Mouse (Mus musculus) gastrocnemius, postnatal 10 days (tissue): ENCODE measurements around the gene Vtn. TPM values are rescaled to one million over a fixed set of nuclear protein-coding genes. Genes with fewer than 3 reads are reported as not detected.

Source experiments
- DNase-seq: peaks from one replicate; pipeline ENCODE4 v3.0.0; 2021; ENCODE audit warnings: mixed read lengths
- total RNA-seq, 2 experiments: library from RNA; stranded (reverse); gene quantifications; 2 replicates each; pipeline ENCODE4 v1.2.3; 2021

The Vtn gene
- total RNA-seq, 2 experiments from 2014 or later, result 29.8 to 39.0 TPM

DNA sequence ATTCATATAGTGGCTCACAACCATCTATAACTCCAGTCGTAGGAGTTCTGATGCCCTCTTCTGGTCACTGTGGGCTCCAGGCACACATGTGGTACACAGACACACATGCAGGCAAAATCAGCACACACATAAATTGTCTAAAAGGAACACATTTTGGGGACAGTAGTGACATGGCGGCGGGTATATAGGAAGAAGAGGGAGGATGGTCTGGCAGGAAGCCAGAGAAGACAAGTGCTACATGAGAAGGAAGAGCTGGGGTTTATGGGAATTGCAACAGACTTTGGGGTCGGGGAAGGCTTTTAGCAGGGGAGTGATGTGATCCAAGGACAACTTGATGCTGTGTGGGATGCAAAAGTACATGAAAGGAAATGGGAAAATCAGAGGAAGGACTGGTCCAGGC is 35.6 kb downstream of the Vtn start:
- no peak for DNase-seq

DNA sequence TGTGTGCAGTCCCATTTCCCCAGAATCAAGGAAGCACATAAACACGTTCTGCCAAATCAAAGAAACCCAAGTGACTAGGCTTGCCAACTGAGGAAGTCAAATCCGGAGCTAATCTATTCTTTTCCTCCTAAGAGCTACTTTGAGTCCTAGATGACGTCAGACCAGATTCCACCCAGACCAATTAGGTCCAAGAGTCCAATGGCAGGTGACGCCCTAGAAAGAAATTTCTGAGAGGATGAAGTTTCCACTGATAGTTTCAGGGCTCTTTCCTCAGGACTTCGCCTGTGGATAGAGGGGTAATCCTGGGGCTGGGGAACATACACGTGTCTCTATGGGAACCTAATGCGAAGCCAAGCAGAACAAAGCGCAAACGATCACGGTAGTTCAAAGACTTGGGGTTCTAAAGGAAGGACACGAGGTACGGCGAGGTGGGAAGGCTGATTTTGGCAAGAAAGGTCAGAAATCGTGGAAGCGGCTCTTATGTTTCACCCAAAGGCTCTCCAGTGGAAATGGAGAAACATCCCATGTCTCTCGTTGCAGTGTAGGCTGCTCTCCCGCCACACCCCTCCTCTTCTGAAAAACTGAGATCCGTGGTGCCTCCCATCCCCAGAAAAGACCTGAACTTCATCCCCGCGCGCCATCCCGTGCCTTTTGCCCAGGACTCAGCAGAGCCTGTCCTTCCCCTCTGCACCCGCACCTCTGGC is 36.6 kb downstream of the Vtn start:
- no peak for DNase-seq

DNA sequence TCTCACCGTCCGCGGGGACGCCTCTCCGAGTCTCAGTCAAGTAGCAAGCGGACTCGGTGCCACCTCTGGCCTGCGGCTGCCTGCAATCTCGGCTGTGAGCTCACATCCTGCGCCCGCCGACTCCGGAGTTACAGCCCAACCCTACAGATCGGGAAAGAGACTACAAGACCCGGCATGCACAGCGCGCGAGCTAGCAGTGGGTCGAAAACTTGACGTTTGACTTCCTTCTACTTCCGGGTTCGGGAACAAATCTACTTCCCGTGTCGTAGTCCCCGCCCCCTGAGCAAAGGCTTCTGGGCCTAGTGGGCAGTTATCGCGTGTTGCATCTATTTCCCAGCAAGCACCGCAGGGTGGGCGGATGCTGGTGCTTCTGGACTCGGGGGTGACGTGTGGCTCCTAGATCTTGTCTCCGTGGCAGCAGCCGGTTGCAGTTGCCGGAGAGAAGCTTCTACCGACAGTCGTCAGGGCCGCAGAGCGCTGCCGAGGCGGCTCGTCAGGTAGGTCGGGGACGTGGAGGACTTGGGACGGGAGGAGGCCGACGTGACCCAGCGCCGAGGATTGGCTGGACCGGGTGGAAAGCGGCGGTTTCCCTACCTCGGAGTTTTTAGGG is 37.3 kb downstream of the Vtn start, which contains the start of the genes Tnfaip1 and Ift20:
Tnfaip1 (minus strand) TSS at position 253 of the 610 bp plus-strand sequence.
Ift20 (plus strand) TSS at position 282 of the 610 bp plus-strand sequence.
- DNase-seq, result peak; percentile 90

DNA sequence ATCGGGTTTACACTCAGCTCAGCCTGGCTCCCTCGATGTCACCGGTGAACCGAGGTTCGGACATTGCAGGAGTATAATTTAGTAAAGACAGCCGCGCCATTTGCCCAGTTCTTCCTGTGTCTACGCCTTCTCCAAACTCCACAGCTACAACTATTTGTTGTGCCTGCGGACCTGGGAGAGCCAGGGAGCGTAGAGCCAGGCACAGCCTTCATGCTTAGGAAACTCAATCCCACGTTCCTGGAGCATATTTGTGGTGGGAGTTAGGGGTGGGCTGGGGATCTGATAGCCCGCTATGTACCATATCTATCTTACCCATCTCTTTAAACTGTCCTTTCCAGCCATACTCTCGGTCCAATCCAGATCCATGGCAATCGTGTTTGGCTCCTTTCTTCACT is 37.8 kb downstream of the Vtn start:
- no peak for DNase-seq

DNA sequence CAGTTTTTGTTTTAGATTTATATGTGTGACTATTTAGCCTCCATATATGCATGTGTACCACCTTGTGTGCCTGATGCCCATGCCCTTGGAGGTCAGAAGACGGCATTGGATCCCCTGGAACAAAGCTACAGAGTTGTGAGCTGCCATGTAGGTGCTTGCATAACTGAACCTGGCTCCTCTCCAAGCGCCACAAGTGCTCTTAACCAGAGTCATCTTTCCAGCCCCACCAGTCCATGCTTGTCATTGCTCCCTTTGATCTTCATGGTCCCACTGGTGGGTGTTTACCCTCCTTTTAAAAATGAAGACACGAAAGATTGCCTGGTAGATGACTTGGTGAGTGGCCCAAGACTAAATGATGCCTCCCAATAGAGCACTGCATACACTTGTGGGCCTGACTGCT is 41.5 kb downstream of the Vtn start:
- DNase-seq, result no peak

DNA sequence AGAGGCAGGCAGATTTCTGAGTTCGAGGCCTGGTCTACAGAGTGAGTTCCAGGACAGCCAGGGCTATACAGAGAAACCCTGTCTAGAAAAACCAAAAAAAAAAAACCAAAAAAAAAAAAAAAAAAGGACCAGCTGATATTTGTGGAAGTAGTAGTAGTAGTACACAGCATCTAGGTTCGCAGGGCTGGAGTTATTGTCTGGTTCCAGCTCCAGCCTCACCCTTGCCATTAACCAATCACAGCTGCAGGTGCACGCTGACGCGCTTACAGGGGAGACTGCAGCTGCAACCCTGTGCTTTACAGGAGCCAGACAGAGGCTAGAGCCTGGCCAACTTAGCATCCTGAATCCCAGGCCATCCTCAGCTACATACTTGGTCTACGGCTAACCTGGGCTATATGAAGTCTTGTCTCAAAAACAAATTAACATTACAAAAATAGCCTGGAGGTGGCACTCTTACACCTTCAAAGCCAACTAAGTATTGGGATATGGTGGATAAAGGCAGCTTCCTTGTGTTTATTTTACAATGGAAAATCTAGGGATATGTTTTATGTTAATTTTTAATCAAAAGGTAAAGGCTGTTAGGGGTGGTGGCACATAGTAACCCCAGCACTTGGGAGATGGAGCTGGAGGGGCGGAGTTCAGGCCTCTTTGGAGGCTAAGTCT is 45.7 kb downstream of the Vtn start:
- no peak for DNase-seq

DNA sequence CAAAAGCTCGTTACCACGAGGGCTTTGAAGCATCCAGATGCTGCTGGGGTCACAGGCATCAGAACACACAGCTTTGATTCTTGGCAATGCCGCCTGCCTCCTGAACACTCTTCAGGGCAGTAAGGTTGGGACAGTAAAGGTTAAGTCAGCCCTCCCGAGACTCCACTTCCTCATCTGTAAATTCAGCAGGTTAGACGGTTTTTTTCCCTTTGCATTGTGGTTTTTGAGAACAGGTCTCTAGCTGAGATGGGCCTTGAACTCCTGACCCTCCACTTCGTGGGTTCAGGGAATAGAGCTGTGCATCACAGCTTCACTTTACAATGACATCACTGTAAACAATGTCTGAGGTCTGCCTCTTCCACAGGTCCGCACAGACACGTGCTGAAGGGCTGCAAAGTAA is 46.3 kb downstream of the Vtn start:
- no peak for DNase-seq

DNA sequence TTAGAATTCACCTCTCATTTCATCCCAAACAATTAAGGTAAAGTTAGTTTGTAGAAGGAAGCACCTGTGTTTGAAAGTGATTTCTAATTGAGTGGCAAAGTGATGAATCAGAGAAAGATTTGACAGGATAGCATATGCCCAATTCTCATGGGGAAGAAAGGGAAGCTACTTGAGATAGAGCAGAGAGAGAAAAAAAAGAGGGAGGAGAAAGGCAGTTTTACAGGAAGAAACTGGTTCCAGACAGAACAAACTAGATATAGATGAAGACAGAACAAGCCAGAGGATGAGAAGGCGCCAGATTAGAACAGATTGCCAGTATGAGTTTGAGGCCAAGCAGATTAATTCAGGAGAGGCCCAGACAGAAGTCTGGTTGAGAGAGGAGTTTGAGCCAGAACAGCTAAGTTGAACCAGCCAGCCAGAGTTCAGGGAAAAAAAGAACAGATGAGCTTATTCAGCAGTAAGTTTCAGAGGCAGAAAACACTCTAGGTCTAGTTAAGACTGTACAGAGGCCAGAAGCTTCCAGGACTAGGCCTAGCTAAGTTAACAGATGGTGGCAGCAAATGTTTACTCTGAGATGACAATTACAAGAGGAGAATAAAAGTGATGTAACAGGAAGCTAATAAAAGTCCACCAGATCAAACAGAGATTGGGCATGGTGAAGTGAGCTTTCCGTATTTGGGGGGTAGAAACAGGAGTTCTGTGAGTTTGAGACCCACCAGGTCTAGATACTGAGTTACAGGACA is 49.0 kb downstream of the Vtn start:
- no peak for DNase-seq

DNA sequence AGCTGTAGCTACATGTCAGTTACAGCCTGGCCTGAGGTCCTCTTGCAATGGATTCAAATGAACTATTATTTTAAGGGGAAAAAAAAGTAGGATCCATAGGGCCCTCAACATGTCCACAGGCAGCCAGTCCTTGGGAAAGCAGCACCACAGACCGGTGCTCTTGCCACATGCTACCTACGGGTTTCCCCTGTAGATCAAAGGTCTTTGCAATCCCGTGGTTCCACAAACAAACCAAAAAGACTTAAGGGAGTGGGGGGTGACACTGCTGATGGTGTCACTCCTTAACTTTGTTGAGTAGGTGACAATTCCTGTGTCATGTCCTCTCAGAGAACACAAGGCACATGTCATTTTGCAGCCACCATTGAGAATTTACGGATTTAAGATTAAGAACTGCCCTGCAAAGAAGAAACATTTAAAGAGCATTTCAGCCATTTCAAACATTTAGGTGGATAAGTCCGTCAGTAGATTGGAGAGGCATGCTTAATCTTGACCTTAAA is 50.6 kb downstream of the Vtn start:
- no peak for DNase-seq

DNA sequence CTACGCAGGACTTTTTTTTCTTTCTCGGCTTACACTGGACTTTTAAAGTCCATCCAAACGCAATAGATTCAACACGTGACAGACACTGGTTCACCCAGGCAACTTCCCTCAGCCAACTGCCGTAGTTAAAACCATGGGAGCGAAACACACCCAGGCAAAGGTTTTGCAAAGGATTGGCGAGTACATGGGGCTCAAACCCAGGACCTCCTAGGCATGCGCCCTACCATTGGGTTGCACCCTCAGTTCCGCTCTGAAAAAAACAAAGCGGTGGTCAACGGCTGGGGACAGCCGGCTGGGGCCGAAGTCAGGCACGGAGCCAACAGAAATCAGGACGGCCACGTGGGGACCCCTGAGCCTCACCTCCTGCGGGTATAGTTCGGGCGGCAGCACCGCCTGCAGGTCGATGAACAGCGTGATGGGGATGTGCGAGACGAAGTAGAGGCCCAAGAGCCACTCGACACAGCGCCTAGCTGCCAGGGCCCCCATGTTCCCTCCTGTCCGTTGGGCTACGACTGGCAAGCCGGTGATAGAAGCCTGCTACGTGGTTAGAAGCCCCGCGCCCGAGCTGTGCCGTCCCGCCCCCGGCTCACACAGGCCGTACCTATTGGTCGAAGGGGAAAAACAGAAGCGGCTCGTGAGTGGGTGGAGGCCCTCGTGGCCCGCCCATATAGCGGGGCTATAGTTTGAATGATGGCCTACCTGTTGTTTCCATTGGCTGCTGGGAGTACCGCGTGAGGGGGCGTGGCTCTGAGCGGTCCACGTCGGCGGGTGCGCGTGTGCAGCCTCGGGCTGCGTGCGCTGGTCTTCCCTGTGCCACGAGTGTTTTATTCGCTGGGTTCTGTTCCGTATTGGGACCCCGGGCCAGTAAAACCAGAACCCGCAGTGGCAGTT is 51.5 kb downstream of the Vtn start, which contains the start of gene Tmem97:
Tmem97 (minus strand) TSS at position 610 of the 891 bp plus-strand sequence.
- peak; percentile 89 for DNase-seq

DNA sequence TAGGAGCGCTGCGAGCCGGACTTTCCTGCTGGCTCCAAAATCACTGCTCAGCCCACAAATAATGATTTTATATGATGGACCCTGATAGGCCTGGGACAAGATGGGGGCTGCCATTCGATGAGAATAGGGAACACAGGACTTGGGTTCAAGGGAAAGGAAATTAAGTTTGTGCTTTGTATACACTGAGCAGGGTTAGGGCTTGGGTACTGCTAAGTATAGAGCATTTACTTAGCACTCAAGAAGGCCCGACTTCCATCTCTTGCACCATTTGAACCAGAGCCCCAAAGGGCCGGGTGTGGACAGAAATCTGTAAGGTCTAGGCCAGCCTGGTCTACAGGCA is 52.1 kb downstream of the Vtn start:
- DNase-seq, result no peak

Other genes starting within 250 kb of the Vtn start
- gene 2610507B11Rik, start 237.3 kb upstream of the Vtn start, total RNA-seq, result 100 to 1,000 TPM; 136 to 138 TPM
- gene BC030499, start 208.2 kb upstream of the Vtn start, total RNA-seq, result under 1 TPM; 0.36 to 0.59 TPM
- 10 to 100 TPM in 1 of 2 experiments, 1 to 10 TPM in 1; 7.1 to 11.3 TPM for gene Spag5, start 197.6 kb upstream of the Vtn start, total RNA-seq
- gene Aldoc, start 176.1 kb upstream of the Vtn start, total RNA-seq, result 1 to 10 TPM; 1.9 to 2.0 TPM
- gene Pigs, start 170.7 kb upstream of the Vtn start, total RNA-seq, result 10 to 100 TPM; 24.9 to 25.5 TPM
- 10 to 100 TPM; 26.2 to 28.4 TPM for gene Unc119, start 155.6 kb upstream of the Vtn start, total RNA-seq
- not detected for gene Foxn1, start 112.5 kb upstream of the Vtn start, total RNA-seq
- gene Slc13a2, start 76.9 kb upstream of the Vtn start, total RNA-seq, result not detected
- 1 to 10 TPM; 1.6 to 2.8 TPM for gene Slc46a1, start 33.4 kb upstream of the Vtn start, total RNA-seq
- 1 to 10 TPM; 1.2 to 1.7 TPM for gene Sarm1, start 1.3 kb upstream of the Vtn start, total RNA-seq
- gene Sebox, start 4.4 kb downstream of the Vtn start, total RNA-seq, result not detected
- gene Tmem199, start 13.1 kb downstream of the Vtn start, total RNA-seq, result 10 to 100 TPM; 14.2 to 16.3 TPM
- 100 to 1,000 TPM in 1 of 2 experiments, 10 to 100 TPM in 1; 99.9 to 109 TPM for gene Poldip2, start 13.1 kb downstream of the Vtn start, total RNA-seq
- gene Tnfaip1, start 37.2 kb downstream of the Vtn start, total RNA-seq, result 10 to 100 TPM; 39.3 to 42.6 TPM
- 10 to 100 TPM; 28.0 to 39.1 TPM for gene Ift20, start 37.3 kb downstream of the Vtn start, total RNA-seq
- gene Tmem97, start 51.7 kb downstream of the Vtn start, total RNA-seq, result 10 to 100 TPM; 11.9 to 13.9 TPM
- gene Nlk, start 198.3 kb downstream of the Vtn start, total RNA-seq, result 1 to 10 TPM; 6.5 to 8.6 TPM